Mouse (Mus musculus) cerebellum, postnatal 14 days (tissue): Measurements from ENCODE around the gene Ints7.

Experiments used
- DNase-seq, 2 experiments: peaks; one replicate each; pipeline ENCODE4 v3.0.0; 2021; ENCODE audit warnings: mixed read lengths in 2 of 2

Gene Ints7

DNA sequence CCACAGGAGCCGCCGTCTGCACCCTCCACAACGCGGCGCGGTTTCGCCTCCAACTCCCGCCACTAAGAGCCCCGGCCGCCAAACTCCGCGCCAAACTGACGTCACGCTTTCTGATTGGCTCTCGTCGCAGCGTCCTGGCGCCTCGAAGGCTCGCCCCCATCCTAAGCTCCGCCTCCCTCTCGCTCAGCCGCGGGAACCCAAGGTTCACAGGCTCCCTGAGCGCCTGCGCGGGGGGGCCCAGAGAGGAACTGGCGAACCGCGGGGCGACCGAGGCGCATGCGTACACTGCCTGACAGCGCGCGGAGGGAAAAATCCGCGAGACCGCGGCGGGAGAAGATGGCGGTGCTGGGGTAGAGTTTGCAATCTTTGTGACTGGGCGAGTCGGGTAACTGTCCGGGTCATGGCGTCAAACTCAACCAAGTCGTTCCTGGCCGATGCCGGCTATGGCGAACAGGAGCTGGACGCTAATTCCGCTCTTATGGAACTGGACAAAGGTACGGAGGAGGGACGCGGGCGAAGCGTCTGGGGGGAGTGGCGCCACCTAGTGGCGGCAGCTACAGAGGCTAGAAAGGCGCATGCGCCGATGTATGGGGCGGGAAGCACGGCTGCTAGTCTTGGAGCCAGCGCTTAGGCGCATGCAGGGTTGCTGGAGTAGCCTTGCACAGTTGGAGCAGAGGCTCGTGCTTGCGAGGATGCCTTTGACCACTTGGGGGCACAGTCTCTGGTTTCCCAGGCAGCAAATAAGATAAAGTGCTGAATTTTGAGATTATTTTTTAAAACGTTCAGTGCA, at the start of gene Ints7, which contains the start of gene Dtl:
Gene Ints7 (plus strand): TSS at position 179 of the 790 bp plus-strand sequence.
Gene Dtl (minus strand): TSS at position 87 of the 790 bp plus-strand sequence.
- peak; percentile 99 to 100 for DNase-seq

DNA sequence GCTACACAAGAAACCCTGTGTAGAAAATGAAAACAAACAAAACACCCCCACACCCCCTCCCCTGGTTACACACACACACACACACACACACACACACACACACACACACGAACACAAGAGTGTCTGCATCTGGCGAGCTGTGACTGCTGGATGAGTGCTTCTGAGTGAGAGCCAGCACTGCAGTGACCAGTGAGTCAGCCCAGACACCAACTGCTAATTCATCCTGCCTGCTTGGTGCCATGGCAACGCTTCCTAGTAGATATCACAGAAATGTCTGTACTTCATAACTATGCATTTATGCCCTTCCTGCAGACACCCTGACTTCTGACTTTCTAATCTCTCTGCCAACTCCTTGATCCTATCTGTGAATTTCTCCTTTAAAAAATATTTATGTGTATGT, 48.3 kb upstream of the Ints7 start:
- no peak for DNase-seq

DNA sequence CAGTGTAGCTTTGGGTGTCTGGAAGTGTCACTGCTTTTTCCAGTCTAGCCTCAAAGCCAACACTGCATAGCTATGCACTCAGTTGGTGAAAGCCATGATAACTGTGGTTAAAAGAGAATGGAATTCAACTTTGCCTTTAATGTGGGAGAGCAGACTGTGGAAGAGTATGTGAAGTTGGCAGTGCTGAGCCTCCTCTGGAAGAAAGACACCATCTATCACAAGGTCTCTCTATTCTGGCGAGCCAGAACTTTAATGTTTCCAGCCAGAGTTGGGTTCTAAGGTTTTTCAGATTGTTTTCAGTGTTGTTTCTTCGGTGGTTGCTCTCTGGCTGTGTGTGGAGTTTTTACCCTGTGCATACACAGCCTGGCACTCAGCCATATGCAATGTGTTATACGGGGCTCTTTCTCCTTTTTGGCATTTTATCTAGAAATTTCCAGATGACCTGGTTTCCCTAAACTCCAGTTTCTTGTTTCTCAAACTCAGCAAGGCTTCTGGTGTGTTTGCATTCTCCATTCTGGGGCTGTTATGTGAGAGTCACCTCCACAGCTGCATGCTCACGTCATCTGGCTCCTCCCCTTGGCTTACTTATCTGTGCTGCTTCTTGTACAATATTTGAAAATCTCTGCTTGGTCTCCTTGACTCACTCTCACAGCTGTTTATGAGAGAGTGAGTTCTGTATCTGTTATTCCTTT, 47.4 kb upstream of the Ints7 start:
- DNase-seq, result peak; percentile 6 to 21

DNA sequence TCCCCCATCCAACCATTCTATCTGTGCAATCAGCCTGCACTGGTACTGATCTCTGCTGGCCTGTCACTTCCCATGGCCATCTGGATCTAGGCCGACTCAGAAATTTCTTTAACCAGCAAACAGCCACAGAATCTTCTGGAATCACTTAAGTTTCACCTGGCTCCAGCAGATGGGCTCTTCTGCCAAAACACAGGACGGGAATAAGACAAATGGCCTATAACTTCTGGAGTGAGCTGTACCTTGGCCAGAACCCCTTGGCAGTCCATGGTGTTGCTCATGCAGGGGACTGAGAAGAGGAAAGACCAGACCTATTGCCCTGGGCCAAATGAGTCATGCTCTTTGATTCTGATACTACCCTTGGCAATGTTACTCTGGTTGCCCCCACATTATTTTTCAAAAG, 46.0 kb upstream of the Ints7 start:
- DNase-seq, result peak; percentile 10 to 20

DNA sequence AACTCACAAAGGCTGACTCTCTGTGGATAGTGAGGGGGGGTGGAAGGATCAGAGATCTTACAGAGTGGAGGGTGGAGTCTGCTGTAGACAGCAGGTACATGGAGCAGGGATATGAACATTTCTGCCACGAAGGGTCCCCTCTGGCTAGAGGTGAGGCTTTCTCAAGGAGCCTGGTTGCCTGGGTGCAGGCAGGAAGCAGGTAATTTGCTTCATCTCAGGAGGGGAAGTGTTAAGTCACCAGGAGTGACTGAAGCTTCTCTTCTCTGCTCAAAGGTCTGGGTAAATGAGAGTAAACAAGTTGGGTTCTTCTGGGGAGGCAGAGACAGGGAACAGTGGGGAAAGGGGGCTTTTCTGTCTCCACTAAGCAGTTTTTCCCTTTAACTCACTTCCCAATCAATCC, 44.4 kb upstream of the Ints7 start:
- no peak for DNase-seq

DNA sequence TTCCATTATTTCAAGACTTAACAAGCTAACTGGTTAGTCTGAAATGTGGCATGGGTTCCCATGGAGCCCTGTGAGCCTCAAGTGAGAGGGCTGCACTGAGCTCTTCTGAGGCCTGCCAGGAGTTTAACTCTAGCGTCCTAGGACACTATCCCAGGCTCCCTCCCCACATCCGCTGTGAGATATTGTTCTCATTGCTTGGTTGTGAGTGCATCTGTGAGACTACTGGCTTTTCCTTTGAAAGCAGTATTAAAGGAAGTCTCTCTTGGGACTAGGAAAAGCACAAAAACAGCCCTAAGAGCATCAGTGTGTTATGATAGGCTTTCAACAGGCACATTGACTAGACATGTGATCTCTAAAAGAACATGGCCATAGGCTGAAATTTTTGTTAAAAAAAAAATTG, 40.5 kb upstream of the Ints7 start:
- DNase-seq, result no peak

DNA sequence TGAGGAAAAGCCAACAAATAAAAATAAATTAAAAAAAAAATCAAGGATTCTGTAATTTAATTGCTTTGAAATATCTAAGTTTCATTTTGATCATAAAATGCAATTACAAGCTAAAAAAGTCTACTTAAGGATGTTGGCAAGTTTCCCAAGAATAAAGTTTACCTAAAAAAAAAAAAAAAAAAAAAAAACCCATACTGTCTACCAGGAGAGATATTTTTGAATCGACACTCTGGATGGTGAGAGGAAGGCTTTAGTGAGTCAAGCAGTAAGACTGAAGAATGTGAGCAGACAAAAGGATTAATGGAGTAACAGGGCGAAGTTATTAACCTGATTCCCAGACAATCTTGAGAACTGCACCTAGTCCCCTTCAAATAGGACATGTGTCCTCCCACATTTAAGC, 35.1 kb upstream of the Ints7 start:
- DNase-seq, result no peak

DNA sequence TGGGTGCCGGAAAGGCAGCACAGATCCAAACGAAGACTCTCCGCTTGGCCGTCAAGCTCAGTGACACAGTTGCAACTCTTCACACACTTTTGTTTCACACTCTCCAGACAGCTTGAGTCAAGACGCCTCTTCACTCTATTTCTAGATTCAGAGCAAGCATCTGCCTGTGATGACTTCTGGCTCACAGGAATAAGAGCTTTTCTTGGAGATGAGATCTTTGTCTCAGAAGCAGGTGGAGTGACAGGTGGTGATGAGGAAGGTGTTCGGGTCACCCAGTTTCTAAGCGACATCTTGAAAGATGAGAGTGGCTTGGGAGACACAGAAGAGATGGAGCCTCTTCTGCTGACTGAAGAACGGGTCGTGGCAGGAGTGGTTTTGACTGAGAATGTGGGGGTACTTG, 34.4 kb upstream of the Ints7 start:
- no peak for DNase-seq

DNA sequence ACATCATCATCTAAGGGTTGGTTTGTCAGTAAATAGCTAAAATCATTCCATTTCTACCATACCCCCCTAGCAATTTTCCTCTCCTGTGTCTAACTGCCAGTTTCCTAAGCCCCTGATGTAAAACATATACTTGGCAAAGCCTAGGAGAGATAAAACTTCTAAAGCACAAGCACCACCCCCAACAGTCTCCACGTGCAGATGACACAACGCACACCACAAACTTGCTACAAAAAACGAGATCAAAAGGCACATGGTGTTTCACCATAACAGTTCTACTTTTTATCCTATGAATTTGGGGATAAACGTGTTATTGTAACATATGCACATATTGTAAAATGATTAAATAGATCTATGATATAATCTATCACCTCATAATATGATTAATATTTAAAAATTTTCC, 33.8 kb upstream of the Ints7 start:
- DNase-seq, result no peak

DNA sequence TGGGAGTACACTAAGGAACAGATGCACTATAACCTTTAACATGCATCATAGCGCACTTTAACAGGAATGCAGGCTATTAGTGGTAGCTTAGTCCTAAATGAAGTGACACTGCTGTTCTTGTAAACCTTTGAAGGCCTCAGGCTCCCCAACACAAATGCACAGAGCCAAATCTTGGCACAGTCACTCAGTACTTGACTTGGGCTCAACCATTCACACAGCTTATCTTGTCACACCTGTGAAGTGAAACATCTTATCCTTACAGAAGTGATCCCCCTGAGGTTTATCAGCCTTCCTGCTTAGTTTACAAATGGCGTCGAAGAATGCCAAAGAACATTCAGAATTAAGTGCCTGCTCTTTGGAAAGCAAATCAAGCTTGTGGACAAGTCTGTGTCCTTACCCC, 31.7 kb upstream of the Ints7 start:
- DNase-seq, result no peak

DNA sequence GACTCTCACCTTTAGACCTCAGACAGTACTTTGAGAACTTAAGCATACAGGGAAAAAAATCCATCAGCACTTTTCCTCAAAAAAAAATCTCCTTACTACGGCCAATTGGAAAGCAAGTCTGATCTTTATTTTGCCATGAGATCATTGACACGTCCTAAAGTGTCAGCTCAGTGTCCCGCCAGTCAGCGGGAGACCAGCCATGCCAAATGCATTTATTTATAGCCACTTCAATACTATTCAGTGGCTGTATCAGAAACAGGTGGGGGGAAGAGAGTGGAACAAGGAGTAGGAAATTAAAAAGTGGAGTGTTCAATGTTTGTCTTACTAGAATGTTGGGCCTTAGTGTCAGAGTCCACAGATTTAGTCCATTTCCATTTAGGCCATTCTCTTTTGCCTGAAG, 24.6 kb upstream of the Ints7 start:
- DNase-seq, result no peak

DNA sequence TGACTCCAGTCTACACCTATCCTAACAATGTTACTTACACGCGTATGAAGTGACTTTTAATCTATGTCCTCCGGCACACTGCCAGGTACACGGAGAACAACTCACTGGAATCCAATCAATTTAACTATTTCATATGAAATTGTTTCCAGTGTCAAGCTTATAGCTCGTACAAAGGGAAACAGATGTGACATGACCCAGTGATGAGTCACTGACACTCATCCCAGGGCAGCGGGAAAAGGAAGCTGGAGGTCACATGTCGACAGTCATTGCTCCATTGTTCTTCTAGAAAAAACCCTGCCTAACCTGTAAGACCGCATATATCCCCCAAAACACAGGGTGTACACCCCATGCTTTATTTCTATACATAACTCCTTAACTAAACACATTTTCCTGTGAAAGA, 18.3 kb upstream of the Ints7 start:
- DNase-seq, result no peak

DNA sequence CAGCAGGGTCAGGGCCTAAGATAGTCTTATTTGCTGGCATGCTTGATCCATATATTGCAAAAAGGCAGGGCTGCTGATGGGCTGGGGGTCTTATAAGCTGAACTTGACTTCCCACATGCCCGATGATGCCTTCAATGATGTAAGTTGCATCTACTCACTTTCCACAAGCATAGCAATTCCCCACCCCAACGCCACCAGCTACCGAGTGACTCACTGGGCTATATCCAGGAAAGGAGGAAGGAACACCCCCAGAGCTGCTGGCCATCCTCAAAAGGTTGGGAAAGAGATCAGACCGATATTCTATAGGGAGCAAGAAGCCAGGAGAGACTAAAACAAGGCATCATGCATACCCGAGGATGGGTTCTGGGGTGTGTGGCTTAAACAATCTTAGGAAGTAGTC, 15.7 kb upstream of the Ints7 start:
- DNase-seq, result no peak

DNA sequence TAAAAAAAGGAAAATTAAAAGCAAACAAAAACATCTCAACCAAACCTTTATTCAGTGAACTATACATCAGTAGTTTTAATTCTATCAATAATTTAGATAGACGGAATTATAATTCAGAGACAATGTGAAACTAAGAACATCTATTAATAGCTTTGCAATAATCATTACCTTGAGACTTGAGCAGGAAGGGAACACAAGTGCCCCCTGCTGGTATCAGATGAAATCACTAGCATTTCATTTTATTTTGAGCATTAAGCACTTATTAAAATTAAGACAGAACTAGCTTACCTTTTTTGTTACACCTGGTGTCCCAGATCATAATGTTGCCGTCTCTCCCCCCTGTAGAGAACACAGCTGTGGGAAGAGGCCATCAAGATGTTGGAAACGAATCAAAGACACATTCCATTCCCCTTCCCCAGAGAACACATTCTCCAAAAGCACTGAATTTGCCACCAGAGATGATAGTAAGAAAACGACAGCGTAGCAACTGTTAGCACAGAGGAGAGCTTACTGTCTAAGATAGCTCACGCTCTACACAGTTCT, 12.5 kb upstream of the Ints7 start:
- peak; percentile 62 to 67 for DNase-seq

DNA sequence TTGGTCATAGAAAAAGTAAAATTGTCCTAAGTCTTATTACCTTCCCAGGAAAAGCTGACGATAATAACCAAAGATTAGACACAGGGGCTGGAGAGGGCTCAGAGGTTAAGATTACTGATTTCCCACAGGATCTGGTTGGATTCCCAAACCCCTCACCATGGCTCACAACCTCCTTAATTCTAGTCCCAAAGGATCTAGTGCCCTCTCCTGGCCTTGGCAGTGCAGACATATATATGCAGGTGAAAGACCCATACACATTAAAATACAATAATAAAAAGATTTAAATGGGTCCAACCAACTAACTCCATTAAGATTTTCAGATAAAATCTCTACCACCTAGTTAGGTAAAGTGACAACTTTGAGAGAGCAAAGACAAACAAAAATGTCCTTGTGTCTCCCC, 7.6 kb upstream of the Ints7 start:
- peak; percentile 18 to 30 for DNase-seq

DNA sequence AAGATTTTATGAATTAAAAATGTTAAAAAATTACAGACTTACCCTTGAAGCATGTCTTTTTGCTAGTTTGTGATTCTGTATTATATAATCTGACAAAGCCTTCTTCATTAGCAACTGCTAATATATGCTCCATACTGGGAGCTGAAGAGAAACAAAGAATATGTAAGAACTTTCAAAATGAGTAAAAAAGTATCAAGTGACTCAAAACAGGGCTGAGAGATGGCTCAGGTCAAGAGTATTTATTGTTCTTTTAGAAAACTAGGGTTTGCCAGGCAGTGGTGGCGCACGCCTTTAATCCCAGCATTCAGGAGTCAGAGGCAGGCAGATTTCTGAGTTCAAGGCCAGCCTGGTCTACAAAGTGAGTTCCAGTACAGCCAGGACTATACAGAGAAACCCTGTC, 5.8 kb upstream of the Ints7 start:
- DNase-seq, result no peak

DNA sequence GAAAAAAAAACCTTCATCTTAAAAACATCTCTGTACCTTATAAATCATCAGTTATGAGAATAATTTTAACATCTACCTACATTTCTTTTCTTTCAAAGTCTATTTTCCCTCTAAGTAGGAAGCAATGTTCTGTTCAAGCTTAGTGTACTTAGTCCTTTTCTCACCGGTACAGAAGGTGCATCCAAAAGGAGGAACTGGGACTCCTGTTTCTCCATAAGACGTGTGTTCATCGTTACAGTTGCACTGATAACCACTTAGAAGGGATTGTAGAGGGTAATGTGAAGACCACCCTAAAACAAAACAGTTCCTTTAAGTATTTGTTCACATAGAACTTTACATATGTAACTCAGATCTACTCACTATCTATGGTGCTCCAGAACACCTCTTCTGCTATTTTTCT, 5.0 kb upstream of the Ints7 start:
- DNase-seq, result no peak

DNA sequence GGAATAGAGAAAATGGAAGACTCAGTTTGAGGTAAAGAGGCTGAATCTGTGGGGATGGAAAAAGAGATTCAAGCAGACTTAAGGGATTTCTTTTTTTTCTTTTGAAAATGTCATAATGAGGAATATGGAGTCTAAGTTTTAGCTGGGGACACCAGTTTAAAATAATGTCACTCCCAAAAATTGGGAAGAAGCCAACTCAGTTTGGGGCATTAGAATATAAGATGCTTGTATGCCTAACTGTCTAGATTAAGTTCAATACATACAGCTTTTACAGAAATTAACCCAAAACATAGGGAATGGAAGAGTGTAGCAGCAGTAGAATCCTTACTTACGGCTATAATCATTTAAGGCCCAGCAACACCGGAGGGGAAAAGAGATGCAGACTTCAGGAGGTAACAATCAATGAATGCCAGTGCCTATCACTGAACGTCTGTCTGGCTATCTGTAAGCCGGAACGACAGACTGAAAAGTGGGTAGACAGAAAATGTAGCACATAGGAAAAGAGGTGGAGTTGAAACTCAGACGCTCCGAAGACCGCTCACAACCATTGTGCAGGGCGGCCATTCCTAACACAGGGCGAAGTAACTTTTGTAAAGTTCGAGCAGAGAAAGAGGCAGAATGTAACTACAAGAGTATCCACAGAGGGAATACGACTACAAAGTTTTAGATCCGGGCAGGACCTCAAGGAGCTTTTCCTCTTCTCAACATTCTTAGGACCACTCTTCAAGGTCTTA, 1.4 kb upstream of the Ints7 start:
- DNase-seq, result no peak

DNA sequence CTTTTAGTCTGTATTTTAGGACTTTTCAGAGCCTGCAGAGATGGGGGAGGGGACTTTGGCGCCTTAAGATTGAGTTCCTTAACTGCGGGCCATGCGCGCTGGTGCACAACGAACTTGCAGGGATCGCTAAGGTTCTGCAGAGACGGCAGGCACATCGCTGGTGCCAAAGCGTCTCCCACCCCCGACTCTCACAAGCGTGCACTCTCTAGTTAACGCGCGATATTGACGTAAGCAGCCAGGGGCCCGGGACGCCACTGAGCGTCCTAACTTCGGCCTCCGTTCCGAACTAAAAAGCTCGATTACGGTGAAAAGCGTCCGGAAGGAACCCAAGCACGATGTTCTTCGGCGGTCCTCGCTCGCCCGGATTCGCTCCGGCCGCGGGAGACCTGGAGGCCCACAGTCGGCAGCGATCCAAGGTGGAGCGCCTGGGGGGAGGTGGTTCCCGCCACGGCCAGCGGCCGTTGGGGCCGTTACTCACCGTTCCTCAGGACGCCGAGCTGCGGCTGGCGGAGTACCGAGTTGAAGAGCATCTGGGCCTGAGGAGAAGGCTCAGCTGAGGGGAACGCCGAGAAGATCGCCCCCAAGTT, 472 bp upstream of the Ints7 start:
- no peak for DNase-seq

DNA sequence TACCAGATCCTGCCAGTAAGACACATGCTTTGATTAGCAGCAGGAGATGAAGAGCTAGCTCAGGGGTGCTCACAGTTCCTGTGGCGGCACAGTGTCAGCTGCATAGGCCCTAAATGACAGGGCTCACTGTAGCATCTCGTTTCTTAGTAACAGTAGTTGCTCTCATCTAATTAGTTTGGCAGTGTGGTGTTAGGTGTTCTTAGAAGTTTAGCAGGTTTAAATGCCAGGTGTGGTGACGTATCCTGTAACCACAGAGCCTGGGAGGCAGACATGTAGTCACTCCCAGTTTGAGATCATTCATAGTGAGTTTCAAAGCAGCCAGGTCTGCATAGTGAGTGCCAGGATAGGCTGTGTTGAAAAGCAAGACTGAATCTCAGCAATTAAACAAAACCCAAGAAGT, 4.1 kb downstream of the Ints7 start:
- DNase-seq, result no peak

DNA sequence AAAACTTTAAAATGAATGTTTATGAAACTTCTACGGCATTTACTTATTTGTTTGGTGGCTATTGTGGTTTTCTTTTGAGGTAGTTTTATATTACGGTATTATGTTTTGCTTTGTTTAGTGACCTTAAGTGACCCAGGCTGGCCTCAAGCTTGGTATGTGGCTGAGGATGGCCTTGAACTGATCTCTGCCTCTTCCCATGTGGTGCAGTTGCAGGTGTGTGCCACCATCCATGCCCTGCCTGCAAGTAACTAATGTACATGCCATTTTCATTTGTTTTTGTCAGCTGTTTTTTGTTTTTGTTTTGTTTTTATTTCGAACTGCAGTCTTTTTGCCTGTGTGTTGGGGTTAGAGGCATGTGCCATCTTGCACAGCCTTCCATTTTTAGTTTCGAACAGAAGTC, 6.2 kb downstream of the Ints7 start:
- no peak for DNase-seq

DNA sequence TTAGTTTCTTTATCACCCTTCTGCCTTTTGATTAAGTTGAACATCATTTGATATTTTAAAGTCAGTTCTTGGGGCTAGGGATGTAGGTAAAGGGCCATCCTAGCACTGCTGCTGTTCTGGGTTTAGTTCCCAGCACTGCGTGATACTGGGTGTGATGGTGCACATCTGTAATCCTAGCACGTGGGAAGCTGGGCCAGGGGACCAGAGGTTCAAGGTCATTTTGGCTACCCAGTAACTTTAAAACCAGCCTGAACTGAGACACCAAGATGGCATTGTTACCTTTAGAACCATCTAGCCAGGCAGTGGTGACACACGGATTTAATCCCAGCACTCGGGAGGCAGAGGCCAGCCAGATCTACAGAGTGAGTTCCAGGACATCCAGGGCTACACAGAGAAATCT, 8.4 kb downstream of the Ints7 start:
- DNase-seq, result no peak

DNA sequence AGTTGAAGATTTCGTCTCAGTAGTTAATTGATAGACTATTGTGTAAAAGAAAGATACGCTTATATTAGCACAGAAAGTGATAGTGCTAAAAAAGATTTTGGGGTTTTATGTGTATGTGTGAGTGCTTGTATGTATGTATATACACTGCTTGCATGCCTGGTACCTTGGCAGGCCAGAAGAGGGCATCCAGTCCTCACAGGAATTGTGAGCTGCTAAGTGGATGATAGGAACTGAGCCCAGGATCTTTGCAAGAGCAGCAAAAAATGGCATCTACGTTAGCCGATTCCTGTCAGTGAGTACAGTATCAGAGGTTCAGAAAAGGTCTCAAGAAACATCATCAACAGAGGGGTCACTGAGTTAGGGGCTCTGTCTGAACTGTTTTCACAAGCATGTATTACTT, 9.0 kb downstream of the Ints7 start:
- DNase-seq, result no peak
